Mouse (Mus musculus): ENCODE results near the gene Tnks2.
"Not testable (repeated sequence)": the region's sequence is repeated elsewhere in the genome, so short reads cannot be mapped to it uniquely, and the experiment has no call there.

Tnks2 gene

GRCm38 (mm10) chr19:36819199-36819598 is 14.8 kb upstream of the Tnks2 start:
- in situ Hi-C loops (cut with MboI; ENCODE audit: low pct_unique_long_range_greater_than_20kb in 1 of 2, low sequenced_read_pairs in 2 of 2, unreplicated experiment in 1 of 2), result no loop called here

- in situ Hi-C loops (cut with MboI; ENCODE audit: low pct_unique_long_range_greater_than_20kb in 1 of 2, low sequenced_read_pairs in 2 of 2, unreplicated experiment in 1 of 2), result no loop called here
Observed at GRCm38 (mm10) chr19:36820469-36820868, 13.6 kb upstream of the Tnks2 start.

GRCm38 (mm10) chr19:36821301-36821700 is 12.7 kb upstream of the Tnks2 start:
- in situ Hi-C loops (cut with MboI; ENCODE audit: low pct_unique_long_range_greater_than_20kb in 1 of 2, low sequenced_read_pairs in 2 of 2, unreplicated experiment in 1 of 2), result not testable (repeated sequence)

DNA sequence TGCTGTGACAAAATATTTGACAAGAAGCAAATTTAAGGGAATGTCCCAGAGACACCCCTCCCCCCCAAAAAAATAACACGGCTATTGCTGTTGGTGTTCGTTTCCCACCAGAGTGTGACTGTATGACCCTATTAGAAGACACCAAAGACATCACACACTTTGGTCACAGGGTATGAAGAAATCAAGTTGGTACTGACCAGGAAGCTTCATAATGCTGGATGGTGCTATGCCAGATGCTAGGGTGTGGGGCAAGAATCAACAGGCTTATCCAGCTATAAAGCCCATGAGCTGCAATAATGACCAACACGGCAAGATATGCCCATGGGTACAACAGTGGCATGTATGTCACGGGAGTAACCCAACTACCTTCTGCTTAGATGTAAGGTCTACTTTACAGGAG is 11.3 kb upstream of the Tnks2 start:
- in situ Hi-C loops (cut with MboI; ENCODE audit: low pct_unique_long_range_greater_than_20kb in 1 of 2, low sequenced_read_pairs in 2 of 2, unreplicated experiment in 1 of 2), result no loop called here

- in situ Hi-C loops (cut with MboI; ENCODE audit: low pct_unique_long_range_greater_than_20kb in 1 of 2, low sequenced_read_pairs in 2 of 2, unreplicated experiment in 1 of 2), result no loop called here
Observed at GRCm38 (mm10) chr19:36827650-36828049, 6.4 kb upstream of the Tnks2 start.

- in situ Hi-C loops (cut with MboI; ENCODE audit: low pct_unique_long_range_greater_than_20kb in 1 of 2, low sequenced_read_pairs in 2 of 2, unreplicated experiment in 1 of 2), result no loop called here
Observed at GRCm38 (mm10) chr19:36828322-36828721, 5.7 kb upstream of the Tnks2 start.

GRCm38 (mm10) chr19:36832951-36833787 is 863 bp upstream of the Tnks2 start:
- in situ Hi-C loops (cut with MboI; ENCODE audit: low pct_unique_long_range_greater_than_20kb in 1 of 2, low sequenced_read_pairs in 2 of 2, unreplicated experiment in 1 of 2), result no loop called here

DNA sequence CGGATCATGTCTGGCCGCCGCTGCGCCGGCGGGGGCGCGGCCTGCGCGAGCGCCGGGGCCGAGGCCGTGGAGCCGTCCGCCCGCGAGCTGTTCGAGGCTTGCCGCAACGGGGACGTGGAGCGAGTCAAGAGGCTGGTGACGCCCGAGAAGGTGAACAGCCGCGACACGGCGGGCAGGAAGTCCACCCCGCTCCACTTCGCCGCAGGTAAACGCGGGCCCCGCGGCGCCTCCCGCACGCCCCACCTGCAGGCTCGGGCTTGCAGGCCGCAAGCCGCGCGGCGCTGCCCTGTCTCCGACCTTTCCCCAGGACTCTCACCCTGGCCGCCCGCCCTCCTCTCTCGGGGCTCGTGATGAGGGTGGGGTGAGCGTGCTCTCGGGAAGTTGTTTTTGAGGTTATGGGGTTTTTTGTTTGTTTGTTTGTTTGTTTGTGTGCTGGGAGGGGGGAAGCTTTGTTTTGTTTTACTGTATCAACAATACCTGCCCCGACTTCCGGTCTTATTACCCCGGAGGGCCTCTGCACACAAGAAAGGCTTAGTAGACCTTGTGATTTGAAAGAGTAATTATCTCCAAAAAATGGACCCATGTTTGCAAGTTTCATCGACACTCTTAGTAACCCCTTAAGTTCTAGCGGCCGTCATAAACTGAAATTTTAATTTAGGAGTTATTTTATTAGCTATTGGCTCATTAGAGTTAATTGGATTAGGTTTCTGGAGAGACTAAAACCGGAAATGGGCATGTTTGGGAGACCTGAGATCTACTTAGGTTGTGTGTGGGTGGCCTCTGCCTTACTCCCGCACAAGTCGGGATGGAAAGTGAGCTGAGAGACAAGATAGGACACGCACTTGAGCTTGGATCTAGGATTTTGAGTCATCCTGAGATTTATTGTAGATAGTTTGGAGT is 750 bp downstream of the Tnks2 start:
- in situ Hi-C loops (cut with MboI; ENCODE audit: low pct_unique_long_range_greater_than_20kb in 1 of 2, low sequenced_read_pairs in 2 of 2, unreplicated experiment in 1 of 2), result no loop called here

GRCm38 (mm10) chr19:36836035-36836434 is 2.0 kb downstream of the Tnks2 start:
- in situ Hi-C loops (cut with MboI; ENCODE audit: low pct_unique_long_range_greater_than_20kb in 1 of 2, low sequenced_read_pairs in 2 of 2, unreplicated experiment in 1 of 2), result no loop called here

GRCm38 (mm10) chr19:36840301-36840700 is 6.3 kb downstream of the Tnks2 start:
- in situ Hi-C loops (cut with MboI; ENCODE audit: low pct_unique_long_range_greater_than_20kb in 1 of 2, low sequenced_read_pairs in 2 of 2, unreplicated experiment in 1 of 2), result no loop called here

- in situ Hi-C loops (cut with MboI; ENCODE audit: low pct_unique_long_range_greater_than_20kb in 1 of 2, low sequenced_read_pairs in 2 of 2, unreplicated experiment in 1 of 2), result no loop called here
Observed at GRCm38 (mm10) chr19:36843866-36844265, 9.8 kb downstream of the Tnks2 start.

- in situ Hi-C loops (cut with MboI; ENCODE audit: low pct_unique_long_range_greater_than_20kb in 1 of 2, low sequenced_read_pairs in 2 of 2, unreplicated experiment in 1 of 2), result no loop called here
Observed at GRCm38 (mm10) chr19:36845924-36846323, 11.9 kb downstream of the Tnks2 start.

DNA sequence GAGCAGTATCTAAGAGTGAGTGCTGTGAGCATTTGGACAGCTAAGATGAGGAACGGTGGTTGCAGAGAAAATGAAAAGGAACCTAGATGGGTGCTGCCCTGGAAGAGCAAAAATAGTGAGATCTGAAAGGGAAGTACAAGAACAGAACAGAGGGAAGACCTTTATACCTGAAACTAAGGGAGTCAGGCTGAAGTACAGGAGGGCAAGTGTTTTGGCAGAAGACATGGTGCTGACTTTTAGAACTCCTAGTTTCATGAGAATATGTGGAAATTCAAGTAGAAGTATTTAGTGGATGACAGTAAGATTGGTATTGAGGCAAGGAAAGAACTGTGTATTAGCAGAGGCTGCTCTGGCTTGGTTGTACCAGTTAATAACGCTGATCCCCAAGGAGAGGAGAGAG is 19.8 kb downstream of the Tnks2 start:
- in situ Hi-C loops (cut with MboI; ENCODE audit: low pct_unique_long_range_greater_than_20kb in 1 of 2, low sequenced_read_pairs in 2 of 2, unreplicated experiment in 1 of 2), result loop anchor here (25.0 kb wide), 2 partner anchors 1892 to 1917 kb away; no protein-coding TSS in a partner anchor

DNA sequence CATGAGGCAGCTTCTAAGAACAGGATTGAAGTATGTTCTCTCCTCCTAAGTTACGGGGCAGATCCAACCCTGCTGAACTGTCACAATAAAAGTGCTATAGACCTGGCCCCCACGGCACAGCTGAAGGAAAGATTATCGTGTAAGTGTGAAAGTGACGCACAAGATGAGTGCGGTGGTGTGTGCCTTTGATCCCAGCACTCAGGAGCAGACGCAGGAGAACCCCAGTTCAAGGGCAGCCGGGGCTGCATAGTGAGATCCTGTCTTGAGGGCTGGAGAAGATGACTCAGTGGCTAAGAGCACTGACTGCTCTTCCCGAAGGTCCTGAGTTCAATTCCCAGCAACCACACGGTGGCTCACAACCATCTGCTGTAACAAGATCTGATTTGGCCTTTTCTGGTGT is 23.8 kb downstream of the Tnks2 start:
- in situ Hi-C loops (cut with MboI; ENCODE audit: low pct_unique_long_range_greater_than_20kb in 1 of 2, low sequenced_read_pairs in 2 of 2, unreplicated experiment in 1 of 2), result loop anchor here (25.0 kb wide), 2 partner anchors 1896 to 1921 kb away; no protein-coding TSS in a partner anchor

DNA sequence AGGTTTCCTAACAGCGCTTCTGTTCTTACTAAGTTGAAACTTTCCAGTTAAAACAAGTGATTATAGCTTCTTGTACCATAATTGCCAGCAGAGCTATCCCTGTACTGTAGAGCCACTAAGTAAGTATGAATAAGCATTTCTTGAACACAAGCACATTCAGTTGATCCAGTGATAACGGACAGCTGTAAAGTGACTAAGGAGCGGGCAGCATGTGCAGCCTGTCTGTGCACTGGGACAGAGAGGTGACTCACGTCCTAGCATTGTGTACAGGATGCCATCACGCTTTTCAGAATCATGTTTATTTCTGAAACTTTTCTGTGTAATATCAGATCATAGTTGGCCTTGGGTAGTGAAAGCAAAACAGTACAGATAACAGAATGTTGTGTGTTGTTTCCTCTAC is 26.4 kb downstream of the Tnks2 start:
- in situ Hi-C loops (cut with MboI; ENCODE audit: low pct_unique_long_range_greater_than_20kb in 1 of 2, low sequenced_read_pairs in 2 of 2, unreplicated experiment in 1 of 2), result loop anchor here (25.0 kb wide), 2 partner anchors 1898 to 1923 kb away; no protein-coding TSS in a partner anchor

DNA sequence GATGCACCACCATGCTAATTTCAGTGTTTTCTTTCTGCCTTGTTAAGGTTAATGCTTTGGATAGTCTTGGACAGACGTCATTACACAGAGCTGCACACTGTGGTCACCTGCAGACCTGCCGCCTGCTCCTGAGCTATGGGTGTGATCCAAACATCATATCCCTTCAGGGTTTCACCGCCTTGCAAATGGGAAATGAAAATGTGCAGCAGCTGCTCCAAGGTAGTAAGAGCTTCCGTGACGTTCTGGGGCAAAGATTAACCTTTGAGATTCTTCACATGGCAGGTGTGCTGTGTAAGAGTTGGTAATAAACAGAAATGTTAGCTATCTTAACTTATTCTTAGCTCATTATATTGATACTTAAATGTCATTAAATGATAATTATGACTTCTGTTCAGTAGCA is 31.9 kb downstream of the Tnks2 start:
- in situ Hi-C loops (cut with MboI; ENCODE audit: low pct_unique_long_range_greater_than_20kb in 1 of 2, low sequenced_read_pairs in 2 of 2, unreplicated experiment in 1 of 2), result loop anchor here (25.0 kb wide), 2 partner anchors 1904 to 1929 kb away; no protein-coding TSS in a partner anchor

DNA sequence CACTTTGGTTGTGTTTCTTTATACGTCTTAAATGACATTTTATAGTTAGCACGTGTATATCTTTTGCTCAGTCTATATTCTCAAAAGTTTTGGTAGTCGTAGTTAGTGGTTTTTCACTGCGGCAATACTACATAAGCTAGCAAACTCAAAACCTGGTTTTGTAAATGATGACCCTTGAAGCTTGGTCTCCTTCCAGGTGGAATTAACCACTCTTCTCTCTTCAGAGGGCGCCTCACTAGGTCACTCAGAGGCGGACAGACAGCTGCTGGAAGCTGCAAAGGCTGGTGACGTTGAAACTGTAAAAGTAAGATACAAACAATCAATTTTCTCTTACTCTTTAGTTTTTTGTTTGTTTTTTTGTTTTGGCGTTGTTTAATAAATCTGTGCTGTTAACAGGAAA is 33.4 kb downstream of the Tnks2 start:
- in situ Hi-C loops (cut with MboI; ENCODE audit: low pct_unique_long_range_greater_than_20kb in 1 of 2, low sequenced_read_pairs in 2 of 2, unreplicated experiment in 1 of 2), result loop anchor here (25.0 kb wide), 2 partner anchors 1905 to 1930 kb away; no protein-coding TSS in a partner anchor

- in situ Hi-C loops (cut with MboI; ENCODE audit: low pct_unique_long_range_greater_than_20kb in 1 of 2, low sequenced_read_pairs in 2 of 2, unreplicated experiment in 1 of 2), result loop anchor here (25.0 kb wide), 2 partner anchors 1906 to 1931 kb away; no protein-coding TSS in a partner anchor
Observed at GRCm38 (mm10) chr19:36868675-36869074, 34.6 kb downstream of the Tnks2 start.

- in situ Hi-C loops (cut with MboI; ENCODE audit: low pct_unique_long_range_greater_than_20kb in 1 of 2, low sequenced_read_pairs in 2 of 2, unreplicated experiment in 1 of 2), result loop anchor here (25.0 kb wide), 2 partner anchors 1912 to 1937 kb away; no protein-coding TSS in a partner anchor
Observed at GRCm38 (mm10) chr19:36874651-36875050, 40.6 kb downstream of the Tnks2 start.

All from mouse embryonic stem cell (cell line).